Mouse (Mus musculus) gastrocnemius, adult 2 months (tissue): ENCODE measurements at regions not wholly inside any gene's neighbourhood (a gene's known extent, or its start where the extent isn't known, plus 50 kb on each side); places are given as distances from the start of the nearest gene placed in this dataset.

Source experiments
- DNase-seq: peaks from one replicate; pipeline ENCODE4 v3.0.0; 2022
- H3K27ac ChIP-seq: fragments of 200-600 bp; 2 replicates; pipeline ENCODE4 v1.8.1; 2022; ENCODE audit warnings: mild to moderate bottlenecking
- H3K4me3 ChIP-seq: fragments of 200-600 bp; 2 replicates; pipeline ENCODE4 v1.8.1; 2022; ENCODE audit warnings: mild to moderate bottlenecking, moderate library complexity
- CTCF ChIP-seq: fragments of 200-600 bp; IDR thresholded peaks from 2 replicates; pipeline ENCODE4 v1.8.1; 2022; ENCODE audit warnings: antibody characterized with exemption, mild to moderate bottlenecking, moderate library complexity
- intact Hi-C: fragments of 180-260 bp; cut with DNase I; formaldehyde crosslinking; loops from one replicate; pipeline ENCODE4 v1.15.1; 2025

DNA sequence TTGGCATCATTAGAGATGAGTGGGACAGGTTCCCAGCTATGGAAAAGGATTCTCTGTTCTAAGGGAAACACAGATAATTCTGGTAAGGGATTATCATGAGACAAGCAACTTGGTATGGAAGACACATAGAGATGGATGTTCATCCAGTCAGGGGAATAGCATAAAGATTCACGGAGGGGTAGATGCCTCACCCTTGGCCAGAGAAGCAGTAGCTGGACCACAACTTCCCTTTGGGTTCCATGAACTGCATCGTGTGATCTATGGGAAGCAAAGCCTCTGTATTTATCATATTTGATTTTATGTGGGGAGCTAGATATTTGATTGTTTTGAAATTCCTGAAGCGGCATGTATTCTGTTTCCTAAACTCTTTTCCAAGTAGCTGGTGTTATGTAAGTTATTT, 236.3 kb upstream of the Kcnj16 start:
- DNase-seq = no peak
- intact Hi-C loops = no loop called here
- H3K27ac ChIP-seq = no peak overlapping the region
- H3K4me3 ChIP-seq = no peak overlapping the region
- no peak for TF ChIP-seq CTCF

DNA sequence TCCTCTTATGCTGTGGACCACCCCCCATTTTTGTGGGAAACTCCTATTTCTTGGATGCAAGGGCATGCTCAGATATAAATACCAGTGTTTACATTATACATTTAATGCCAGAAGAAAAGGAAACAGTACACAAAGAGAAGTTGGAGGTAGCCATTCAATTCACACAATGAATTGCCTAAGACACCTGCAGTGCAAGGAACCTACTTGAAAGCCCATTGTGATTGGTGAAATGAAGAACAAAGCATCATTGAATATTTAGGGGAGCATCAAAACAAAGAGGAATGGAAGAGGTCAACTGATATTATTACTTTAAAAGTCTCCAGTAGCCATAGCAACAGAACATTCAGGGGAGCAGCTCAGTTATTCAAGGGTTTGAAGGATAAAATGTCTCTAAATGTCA, 193.7 kb upstream of the Kcnj16 start:
- no peak for DNase-seq
- Histone ChIP-seq H3K4me3 (no peak overlapping the region), H3K27ac (no peak overlapping the region)
- TF ChIP-seq CTCF = no peak
- intact Hi-C loops = no loop called here

DNA sequence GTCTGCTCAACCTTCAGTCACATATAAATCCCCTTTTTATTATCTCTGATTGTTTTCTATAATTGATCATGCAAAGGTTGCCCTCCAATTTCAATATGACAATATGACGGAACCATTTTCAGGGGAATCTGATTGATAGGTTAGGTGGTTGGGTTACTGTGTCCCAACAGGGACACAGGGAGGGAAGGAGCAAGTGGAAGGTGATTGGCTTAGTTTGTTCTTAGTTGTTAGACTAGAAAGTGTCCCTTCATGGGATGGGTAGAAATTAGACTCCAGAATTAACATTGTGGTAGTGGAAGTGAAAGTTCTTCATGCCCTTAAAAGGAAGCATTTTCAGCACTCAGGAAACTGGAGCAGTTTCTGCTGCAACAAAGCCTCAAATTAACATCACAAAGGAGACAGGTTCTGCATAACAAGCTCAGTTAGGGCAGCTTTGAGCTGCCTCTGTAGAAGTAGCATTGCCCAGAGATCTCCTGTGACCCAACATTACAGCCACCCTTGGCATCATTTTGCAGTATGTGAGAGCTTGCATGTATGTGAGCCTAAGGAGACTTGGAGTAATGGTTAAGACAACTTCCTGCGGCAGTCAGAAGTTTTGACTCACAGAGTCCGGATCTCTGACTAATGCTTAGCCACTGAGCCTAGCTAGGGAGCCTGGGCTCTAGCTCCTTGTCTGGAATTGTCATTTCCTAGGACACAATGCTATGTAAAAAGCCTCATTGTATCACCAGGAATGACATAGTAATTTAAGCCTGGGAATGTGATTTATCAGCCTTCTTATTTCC, 186.1 kb upstream of the Kcnj16 start:
- no peak overlapping the region for H3K27ac ChIP-seq
- DNase-seq = no peak
- intact Hi-C loops = no loop called here
- no peak overlapping the region for H3K4me3 ChIP-seq
- TF ChIP-seq CTCF = no peak

DNA sequence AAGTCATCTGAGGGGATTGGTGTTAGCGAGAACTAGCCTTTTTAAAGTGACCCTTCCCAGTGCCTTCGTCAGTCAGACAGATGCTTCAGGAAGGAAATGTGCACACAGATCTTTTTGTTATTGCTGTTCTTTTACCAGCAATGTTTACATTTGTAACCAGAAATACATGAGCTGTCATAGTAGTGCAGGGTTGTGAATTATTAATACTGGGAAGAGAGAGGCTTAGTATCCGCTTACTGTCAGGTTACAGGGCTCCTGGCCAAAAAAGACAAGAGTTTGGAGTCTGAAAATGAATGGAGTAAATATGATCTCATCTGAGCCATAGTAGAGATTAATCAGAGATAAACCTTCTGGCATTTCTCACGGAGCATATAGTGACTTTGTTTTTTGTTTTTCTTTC, 178.3 kb upstream of the Kcnj16 start:
- intact Hi-C loops = no loop called here
- no peak for DNase-seq
- TF ChIP-seq CTCF = no peak
- no peak overlapping the region for H3K4me3 ChIP-seq
- H3K27ac ChIP-seq = no peak overlapping the region

DNA sequence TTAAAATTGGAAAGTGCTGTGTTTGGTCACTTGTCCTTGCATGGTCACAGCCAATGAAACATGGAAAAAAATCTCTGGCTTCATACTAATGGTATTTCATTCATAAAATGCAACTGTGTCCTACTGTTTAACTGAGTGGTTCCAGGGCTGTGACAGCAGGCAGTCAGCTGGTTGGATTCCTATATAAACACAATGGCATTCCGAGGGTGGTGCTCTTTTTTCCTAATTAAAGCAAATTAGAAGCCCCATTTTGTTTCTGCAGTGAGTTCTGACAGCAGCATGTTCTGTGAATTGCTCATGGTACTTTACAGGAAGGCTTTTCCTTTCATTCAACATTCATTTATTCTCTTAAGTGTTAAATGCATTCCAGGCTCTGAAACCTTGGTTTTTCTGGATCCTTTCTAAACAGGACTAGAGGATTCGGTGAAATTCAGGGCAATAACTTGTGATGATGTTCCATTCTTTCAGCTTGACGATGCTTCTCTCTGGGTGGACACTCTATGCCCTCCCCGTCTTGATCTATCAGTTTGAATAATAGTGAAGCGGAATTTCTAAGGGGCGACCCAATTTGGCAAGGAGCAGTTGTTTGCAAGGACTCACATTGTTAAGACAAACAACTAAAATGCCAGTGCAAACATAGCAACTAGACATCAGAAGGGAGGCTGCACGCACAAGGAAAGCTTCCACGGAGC, 167.8 kb upstream of the Kcnj16 start:
- intact Hi-C loops = no loop called here
- Histone ChIP-seq H3K4me3 (no peak overlapping the region), H3K27ac (no peak overlapping the region)
- DNase-seq = no peak
- TF ChIP-seq CTCF = no peak

DNA sequence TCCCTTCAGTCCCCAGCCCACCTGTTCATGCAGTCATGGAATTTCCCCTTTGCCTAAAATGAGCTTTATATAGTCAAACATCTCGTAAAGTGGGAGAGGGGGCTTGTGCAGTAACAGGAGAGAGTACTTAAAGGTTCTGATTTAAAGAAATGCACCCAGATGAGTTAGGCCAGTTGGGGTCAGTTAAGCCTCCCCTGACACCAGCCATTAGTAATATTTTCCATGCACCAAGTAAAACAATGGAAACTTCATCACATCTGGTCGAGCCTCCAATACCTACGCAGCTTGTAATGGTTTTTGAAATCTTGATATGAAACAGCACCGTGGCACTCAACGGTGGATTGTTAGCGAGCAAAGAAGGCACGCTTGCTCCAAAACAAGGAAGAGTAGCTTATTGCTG, 165.8 kb upstream of the Kcnj16 start:
- no peak overlapping the region for H3K4me3 ChIP-seq
- no peak for DNase-seq
- H3K27ac ChIP-seq = no peak overlapping the region
- no peak for TF ChIP-seq CTCF
- intact Hi-C loops = no loop called here

DNA sequence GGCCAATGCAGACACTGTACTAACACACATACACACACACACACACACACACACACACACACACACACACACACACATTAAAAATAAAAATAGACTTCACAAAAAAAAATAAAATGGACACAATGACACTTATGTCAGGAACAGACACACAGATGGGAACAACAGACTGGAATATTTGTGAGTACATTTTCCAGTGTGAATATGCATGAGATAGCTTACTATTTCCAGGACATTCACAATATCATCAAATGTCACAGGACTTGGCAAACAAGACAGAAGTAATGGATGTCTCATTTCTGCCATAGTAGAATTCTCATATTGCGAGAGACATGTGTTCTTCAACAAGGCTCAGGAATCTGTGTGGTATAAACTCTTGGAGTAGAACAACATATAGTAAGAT, 163.8 kb upstream of the Kcnj16 start:
- intact Hi-C loops = no loop called here
- DNase-seq = no peak
- TF ChIP-seq CTCF = no peak
- Histone ChIP-seq H3K4me3 (no peak overlapping the region), H3K27ac (no peak overlapping the region)

GRCm38 (mm10) chr11:110813137-110813536, 154.7 kb upstream of the Kcnj16 start:
- H3K4me3 ChIP-seq = no peak overlapping the region
- no peak overlapping the region for H3K27ac ChIP-seq
- no peak for TF ChIP-seq CTCF
- intact Hi-C loops = no loop called here
- no peak for DNase-seq

GRCm38 (mm10) chr11:110814732-110815131, 153.1 kb upstream of the Kcnj16 start:
- no peak for TF ChIP-seq CTCF
- H3K4me3 ChIP-seq = peak overlapping the region; percentile 26; the same call in 1 of the 2 replicates
- no peak for DNase-seq
- no peak overlapping the region for H3K27ac ChIP-seq
- intact Hi-C loops = no loop called here

DNA sequence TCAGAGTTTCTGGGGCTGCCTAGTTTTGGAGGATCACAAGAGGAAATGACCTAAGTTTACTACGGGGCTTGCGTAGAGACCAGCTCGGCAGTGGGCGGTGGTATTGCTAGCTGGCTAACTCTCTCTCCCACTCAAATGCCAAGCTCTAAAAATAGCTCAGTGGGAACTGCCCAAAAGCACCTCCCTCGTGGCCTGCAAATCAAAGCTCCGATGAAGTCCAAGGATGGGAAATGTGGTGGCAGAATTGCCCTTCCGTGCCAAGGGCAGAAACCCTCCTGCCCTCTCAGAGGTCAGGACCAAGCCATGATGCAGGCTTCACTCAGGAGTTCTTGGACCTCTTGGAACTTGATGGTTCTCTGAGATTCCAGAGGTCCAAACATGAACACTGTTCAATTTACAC, 152.6 kb upstream of the Kcnj16 start:
- peak overlapping the region; percentile 26; the same call in 1 of the 2 replicates for H3K4me3 ChIP-seq
- intact Hi-C loops = no loop called here
- H3K27ac ChIP-seq = no peak overlapping the region
- no peak for TF ChIP-seq CTCF
- peak; percentile 35 for DNase-seq

DNA sequence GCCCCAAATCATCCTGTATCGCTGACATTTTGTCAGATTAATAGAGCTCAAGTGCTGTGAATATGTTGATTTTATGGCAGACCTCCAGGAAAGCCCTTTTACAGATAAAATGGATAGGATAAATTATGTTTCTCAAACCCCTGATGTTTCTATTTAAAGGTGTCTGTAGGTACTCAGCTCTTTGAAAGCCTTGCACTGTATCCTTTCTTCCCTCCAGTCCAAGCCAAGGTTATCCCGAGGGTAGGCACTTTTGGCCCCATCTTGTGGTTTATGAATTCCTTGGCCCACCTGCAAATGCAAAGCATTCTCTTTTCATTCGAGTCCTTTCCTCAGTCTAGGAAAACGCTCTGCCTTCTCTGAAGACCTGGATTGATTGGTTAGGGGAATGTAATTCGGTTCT, 139.2 kb upstream of the Kcnj16 start:
- TF ChIP-seq CTCF = no peak
- H3K4me3 ChIP-seq = no peak overlapping the region
- no peak overlapping the region for H3K27ac ChIP-seq
- intact Hi-C loops = no loop called here
- no peak for DNase-seq

GRCm38 (mm10) chr11:110836688-110837087, 131.1 kb upstream of the Kcnj16 start:
- Histone ChIP-seq H3K27ac (no peak overlapping the region), H3K4me3 (no peak overlapping the region)
- intact Hi-C loops = no loop called here
- no peak for DNase-seq
- TF ChIP-seq CTCF = no peak

- Histone ChIP-seq H3K4me3 (no peak overlapping the region), H3K27ac (no peak overlapping the region)
- no peak for DNase-seq
- intact Hi-C loops = no loop called here
- no peak for TF ChIP-seq CTCF
Observed at GRCm38 (mm10) chr11:110839316-110839715, 128.5 kb upstream of the Kcnj16 start.

GRCm38 (mm10) chr11:110868319-110868718, 99.5 kb upstream of the Kcnj16 start:
- no peak for TF ChIP-seq CTCF
- no peak overlapping the region for H3K27ac ChIP-seq
- no peak overlapping the region for H3K4me3 ChIP-seq
- no peak for DNase-seq
- intact Hi-C loops = no loop called here
